Mouse (Mus musculus) spleen, adult 10 weeks (tissue): ENCODE data around the gene Dnah3. TPM values are rescaled to one million over a fixed set of nuclear protein-coding genes. Genes with fewer than 3 reads are reported as not detected.

ENCODE experiments used
- polyA plus RNA-seq: library from polyadenylated mRNA; stranded (reverse); fragments of 350-450 nt; fragmentation: Illumina TruSeq; extraction: RNeasy Lipid Tissue Mini Kit (QIAGEN cat#74804); gene quantifications from one replicate; pipeline ENCODE4 v1.2.3, GENCODE M21; 2015; ENCODE audit warnings: low replicate concordance; ENCODE audit not compliant: insufficient read depth

Gene Dnah3
- not detected for polyA plus RNA-seq

GRCm38 (mm10) chr7:120095180-120095579 is at the start of gene Dnah3:
Gene Dnah3, minus strand, starts transcription at chr7:120095280.

DNA sequence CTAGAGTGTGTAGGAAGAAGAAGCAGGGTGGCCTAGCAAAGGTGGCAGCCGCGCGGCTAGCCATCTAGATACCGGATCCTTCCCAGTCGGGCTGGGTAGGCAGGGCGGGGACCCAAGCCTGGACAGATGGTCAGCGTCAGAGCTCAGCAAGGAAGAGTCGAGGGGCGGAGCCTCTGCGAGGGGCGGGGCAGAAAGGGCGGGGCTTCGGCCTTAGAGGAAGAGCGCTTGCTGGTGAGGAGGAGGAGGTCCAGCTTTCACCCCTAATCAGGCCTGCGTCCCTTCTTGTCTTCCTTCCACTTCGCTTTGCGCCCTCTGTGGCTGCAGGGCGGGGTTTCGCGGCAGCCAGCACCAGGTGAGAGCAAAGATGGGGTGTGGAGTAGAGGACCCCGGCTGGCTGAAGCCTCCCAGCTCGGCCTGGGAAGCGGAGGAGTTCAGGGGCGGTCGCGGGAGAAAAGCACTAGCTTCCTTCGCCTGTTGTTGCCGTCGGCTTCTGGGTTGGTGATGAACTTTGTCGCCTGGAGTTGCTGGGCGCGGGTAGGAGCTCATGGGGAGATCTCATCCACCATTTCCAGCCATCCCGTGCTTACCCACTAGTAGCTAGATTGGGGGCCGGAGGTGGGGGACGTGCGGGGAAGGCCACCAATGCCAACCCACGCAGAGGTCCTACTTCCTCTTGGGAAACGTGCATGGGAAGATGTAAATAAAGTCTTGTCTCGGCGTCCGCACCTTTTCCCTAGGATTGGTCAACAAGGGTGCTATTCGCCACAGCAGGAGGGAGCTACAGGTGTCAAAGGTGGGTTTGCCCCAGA is 7.3 kb upstream of the Dnah3 start, which contains the start of gene Tmem159:
Gene Tmem159 (plus strand): TSS at position 190 of the 809 bp plus-strand sequence.

DNA sequence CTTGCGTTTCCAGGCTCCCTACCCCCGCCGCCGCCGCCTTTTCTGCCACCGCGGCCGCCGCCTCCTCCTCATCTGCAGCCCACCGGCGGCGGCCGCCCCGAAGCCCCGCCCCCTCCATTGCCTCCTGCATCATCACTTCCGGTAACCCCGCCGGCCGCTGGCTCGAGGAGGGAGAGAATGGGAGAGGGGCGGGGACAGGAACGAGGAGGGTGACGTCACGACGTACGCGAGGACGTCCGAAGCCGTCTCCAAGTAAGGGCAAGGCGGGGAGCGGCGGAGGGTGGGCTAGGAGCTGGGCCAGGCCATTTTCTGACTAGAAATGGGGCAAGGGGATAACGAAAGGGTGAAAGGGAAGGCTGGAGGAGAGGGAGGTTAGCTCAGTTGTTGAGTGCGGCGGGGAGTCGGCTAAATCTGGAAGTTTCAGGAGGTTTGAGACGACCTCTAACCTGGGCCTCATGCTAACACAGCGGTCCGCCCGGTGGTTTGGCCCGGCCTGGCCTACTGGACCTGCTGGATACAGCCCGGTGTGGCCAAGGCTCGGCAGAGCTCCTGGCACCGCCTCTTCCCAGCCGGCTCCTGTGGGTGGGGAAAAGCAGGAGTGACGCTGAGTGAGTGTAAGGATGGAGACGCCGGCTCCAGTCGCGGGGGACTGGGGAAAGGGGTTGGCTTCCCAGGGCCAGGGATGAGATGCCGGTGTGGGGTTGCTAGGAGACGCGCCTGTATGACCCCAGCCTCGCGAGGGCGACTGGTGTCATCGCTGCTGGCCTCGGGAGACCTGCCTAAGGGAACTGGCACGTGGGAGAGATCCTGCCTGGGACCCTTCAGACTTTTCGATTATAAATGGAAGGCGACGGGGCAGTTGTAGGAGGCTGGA is 199.2 kb downstream of the Dnah3 start, which contains the start of the genes Lyrm1 and Dcun1d3:
Gene Lyrm1 (plus strand): TSS at position 223 of the 874 bp plus-strand sequence.
Gene Dcun1d3 (minus strand): TSS at position 660 of the 874 bp plus-strand sequence.

Other genes starting within 250 kb of the Dnah3 start
- 6.6 TPM for gene Lyrm1, start 199.4 kb downstream of the Dnah3 start, polyA plus RNA-seq
- 10.8 TPM for gene Dcun1d3, start 199.0 kb downstream of the Dnah3 start, polyA plus RNA-seq
- 9.3 TPM for gene Tmem159, start 7.1 kb upstream of the Dnah3 start, polyA plus RNA-seq
- not detected for gene Zp2, start 50.0 kb upstream of the Dnah3 start, polyA plus RNA-seq
- not detected for gene Anks4b, start 78.6 kb upstream of the Dnah3 start, polyA plus RNA-seq
- gene Crym, start 106.8 kb upstream of the Dnah3 start, polyA plus RNA-seq = 1.2 TPM
- not detected for gene Abca14, start 108.7 kb upstream of the Dnah3 start, polyA plus RNA-seq
- gene Abca15, start 233.4 kb upstream of the Dnah3 start, polyA plus RNA-seq = not detected